Mouse (Mus musculus) testis, postnatal 14 days (tissue): Measurements from ENCODE around the gene Drd4.

Experiments used
- DNase-seq: peaks from one replicate; pipeline ENCODE4 v3.0.0; 2021; ENCODE audit warnings: low spot score

Gene Drd4

DNA sequence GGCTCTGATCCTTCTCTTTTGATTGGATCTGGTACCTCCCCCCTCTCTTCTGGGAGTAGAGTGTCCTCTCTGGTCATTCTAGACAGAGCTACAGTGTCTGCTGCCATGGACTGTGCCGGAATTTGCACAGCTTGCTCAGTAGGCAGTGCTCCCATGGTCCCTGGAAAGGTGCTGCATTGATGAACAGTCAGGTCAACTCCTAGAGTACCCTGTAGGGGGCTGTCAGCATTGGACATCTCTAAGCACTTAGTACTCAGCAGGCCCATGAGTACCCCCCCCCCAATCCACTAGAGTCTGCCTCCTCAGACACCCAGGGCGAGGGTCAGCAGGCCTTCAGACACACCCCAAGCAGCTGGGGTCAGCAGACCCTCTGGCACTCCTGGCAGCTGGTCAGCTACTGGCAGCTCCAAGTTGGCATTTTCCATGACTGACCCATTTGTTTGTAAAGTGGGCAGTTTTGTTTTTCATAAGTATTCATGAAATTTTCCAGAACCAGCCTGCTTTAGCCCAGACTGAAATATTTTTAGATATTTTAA, 43.3 kb downstream of the Drd4 start:
- no peak for DNase-seq

DNA sequence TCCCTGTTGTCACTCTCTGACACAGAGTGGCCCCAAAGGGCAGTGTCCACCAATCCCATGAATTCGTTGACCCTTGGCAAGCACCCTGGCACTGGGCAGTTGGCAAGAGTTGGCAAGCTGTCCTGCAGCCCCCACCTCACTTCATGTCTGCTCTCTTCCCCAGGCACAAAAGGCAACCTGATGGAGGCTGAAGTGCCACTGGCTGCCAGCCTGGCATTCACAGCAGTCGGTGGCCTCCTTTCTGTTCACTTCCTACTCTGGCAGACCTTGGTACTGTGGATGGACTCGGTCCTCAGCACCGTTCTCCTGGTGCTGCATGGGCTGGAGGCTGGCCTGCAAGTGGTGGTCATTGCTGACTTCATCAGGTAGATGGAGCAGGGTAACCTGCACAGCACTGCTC, 43.9 kb downstream of the Drd4 start:
- no peak for DNase-seq

DNA sequence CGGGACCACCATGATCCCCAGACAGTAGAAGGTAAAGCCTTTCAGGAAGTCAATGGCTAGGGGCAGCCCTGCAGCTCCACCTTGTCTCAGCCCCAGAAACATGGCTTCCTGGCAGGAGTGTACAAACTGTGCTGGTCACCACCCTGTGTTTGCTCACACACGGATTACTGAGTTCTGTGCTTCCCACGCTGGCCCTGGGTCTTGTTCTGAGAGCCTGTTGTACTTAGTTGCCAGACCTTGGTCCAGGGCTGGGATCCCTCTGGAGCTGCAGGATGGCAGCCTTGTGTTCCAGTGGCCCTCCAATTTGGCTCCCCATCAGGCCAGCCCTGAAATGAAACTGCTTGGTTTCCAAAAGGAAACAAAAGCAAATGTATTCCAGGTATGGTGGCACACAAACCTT, 44.5 kb downstream of the Drd4 start:
- no peak for DNase-seq

DNA sequence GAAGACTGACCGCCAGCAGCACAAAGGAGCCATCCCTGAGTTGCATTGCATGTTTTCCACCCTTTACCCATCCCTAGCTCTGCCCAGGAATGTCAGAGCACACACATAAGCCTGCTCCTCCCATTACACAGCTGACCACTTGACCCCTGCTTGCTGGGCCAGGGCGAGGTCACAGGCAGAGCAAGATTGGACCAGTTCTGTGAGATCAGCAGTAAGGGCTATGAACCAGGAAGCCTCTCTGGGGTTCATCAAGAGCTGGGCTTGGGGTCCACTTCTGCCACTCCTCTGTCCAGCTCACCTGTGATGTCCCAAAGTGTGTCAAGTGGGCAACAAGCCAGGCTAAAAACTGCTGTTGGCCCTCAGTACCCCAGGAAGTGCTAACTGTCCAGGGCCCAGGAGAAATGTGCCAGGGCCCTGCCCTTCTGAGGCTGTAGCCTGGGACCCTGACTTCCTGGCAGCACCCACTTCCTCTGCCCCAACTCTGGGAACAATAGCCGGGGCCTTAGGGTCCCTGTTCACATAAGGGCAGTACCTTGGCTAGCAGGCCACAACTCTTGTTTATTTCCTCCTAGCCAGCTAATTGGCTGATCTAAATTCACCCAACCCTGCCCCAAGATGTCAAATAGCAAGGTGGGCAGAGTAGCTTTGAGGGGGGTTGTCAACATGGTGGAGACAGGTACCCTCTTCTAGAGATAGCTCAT, 46.1 kb downstream of the Drd4 start:
- DNase-seq: no peak

DNA sequence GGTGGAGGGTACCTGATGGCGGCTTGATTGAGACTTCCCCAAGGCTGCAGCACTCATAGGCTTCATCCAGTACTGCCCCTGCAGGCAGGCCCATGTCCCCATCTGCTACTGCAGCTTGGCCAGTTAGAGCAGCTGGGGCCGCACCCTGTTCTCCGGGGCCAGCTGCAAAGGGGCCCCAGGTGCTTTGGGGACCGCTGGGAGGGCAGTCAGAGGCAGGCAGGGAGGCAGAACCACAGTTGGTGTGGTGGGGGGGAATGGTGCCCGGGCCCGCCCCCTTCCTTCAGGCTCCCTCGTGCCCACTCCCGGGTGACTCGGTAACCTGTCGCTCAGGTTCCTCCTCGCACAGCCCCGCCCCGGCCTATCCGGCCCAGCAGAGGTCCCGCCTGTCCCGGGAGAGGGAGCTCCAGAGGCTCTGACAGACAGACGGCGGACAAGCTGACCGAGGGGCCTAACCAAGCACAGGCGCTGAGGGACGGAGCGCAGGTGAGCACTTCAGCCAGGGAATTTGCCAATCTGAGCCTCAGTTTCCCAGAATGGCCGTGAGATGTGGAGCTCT, 46.8 kb downstream of the Drd4 start, which contains the start of gene Eps8l2:
Gene Eps8l2 (plus strand): TSS at position 305 of the 556 bp plus-strand sequence.
- peak; percentile 47 for DNase-seq

DNA sequence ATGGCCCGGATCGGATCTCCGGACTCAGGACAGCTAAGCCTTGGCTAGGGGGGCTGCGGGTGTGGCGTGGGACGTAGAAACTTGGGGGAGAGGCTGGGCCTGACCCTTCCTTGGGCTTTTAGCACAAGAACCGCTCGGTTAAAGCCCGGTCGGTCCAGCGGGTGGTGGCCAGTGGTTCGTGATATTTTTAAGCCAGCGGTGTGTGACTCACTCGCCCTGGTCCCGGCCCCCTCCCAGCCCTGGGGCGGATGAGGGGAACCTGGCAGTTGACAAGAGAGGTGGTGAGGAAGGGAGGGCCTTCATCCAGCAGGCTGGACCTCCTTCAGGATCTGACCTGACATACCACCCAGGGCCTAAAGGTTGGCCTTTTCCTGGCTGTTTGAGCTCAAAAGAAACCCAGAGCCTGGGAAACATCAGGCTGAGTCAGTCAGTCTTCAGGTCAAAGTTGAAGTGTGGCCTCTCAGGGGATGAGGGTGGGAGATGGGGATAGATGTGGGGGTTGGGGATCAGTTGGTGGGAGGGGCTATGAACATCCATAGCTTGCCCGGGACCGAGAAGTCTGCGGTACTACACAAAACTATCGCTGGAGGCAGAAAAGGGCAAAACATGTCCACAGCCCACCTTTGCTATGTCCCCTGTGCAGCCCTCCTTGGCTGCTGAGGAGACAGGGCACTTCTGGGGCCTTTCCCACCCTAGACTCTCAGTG, 47.6 kb downstream of the Drd4 start:
- DNase-seq: no peak

- DNase-seq: no peak
These were observed 48.2 kb downstream of the Drd4 start for GRCm38 (mm10) chr7:141340023-141340422.

DNA sequence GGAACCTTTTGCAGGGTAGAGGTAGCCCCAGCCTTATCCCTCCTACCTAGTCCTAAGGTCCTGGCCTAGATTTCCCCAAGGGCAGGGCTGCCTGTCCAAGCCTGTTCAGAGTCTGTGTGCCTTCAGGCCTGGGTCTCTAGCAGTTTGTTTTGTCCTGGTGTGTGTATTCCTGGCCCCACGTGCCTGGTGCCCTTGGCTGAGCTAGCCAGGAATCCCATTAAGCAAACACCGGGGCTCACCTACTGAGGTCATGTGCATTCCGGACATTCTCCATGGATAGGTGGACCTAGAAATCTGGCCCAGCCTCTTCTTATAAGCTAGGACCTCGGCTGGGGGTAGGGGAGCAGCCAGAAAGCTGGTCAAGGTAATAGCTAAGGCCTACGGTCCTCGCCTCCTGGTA, 48.7 kb downstream of the Drd4 start:
- no peak for DNase-seq

DNA sequence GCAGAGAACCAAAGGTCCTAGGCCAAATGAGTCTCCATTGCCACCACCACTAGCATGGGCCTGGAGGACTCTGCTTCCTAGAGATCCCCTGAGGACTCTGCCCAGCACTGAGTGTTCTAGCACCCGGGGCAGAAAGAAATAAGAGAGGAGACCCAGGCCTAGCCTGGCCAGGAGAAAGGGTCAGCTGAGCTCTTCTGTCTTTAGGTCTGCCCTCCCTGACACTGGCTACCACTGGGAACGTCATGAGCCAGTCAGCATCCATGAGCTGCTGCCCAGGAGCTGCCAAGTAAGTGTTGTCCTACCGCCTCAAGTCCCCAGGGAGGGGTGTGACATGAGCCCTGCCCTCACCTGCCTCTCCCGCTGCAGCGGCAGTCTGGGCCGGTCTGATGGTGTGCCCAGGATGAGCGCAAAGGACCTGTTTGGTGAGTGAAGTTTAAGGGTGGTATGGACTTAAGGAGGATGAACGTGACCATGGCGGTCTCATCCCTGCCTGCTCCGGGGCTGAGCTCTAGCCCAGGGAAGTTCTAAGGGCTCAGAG, 50.0 kb downstream of the Drd4 start:
- no peak for DNase-seq

DNA sequence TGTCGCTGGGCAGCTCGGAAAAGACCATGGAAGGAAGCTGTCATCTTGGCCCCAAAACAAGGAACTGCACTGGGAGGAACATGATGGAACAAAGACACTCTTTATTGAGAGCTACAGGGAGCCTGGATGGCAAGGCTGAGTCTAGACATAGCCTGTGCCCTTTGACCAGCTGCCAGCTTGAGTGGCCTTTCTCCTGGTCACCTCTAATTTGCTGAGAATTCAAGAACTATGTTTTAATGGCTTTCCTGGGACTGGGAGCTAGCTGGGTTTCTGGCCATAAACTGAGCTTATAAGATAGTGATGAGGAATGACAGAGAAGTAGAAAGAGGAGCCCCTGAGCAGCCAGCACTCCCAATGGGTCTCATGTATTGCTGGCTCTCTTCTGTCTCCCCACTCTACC, 51.4 kb downstream of the Drd4 start:
- DNase-seq: no peak

DNA sequence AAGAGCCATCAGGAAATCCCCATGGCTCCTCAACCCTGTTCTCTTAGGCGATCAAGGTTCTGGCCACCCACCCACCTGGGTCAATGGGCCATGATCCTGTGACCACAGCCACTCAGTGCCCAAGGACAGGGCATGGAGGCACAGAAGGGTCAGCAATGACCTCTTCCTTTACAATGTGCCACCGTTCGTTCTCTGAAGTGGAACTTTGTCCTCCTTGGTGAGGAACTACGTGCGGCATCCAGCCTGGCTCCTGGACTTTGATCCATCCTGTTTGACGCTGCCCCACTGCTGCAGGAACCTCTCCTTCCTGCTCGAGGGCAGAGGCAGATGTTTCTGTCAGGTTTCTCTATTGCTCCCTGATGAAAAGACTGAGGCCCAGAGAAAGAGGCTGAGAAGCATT, 51.9 kb downstream of the Drd4 start:
- DNase-seq: no peak

DNA sequence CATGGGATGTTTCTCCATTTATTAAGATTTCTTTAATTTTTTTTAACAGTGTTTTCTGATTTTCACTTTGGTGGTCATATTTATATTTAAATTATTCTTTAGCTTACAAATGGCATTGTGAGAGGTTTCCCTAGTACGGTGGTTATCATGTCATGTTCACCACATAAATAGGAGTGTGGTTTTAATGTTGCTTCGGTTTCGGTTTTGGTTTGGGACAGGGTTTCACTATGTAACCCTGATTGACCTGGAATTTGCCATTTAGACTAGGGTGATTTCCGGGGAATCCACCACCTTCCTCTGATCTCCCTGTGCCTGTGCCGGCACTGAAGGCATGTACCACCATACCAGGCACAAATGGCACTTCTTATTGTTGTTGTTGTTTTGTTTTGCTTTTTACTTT, 53.0 kb downstream of the Drd4 start:
- no peak for DNase-seq
